Mouse (Mus musculus) thymus, adult 2 months (tissue): ENCODE data around the gene Gm10160.

ENCODE experiments used
- CTCF ChIP-seq: fragments of 200-500 bp; IDR thresholded peaks from 2 replicates; pipeline ENCODE4 v1.5.1; 2012; ENCODE audit warnings: mild to moderate bottlenecking, control low read depth, low read length, moderate library complexity, borderline replicate concordance; ENCODE audit not compliant: control insufficient read depth, poor library complexity, insufficient read depth; ENCODE audit errors: extremely low read depth
- POLR2A ChIP-seq: fragments of 200-500 bp; IDR thresholded peaks from 2 replicates; pipeline ENCODE4 v1.6.1; 2012; ENCODE audit warnings: mild to moderate bottlenecking, low read length, control low read depth, moderate library complexity; ENCODE audit not compliant: control insufficient read depth, poor library complexity, insufficient read depth; ENCODE audit errors: extremely low read depth

DNA sequence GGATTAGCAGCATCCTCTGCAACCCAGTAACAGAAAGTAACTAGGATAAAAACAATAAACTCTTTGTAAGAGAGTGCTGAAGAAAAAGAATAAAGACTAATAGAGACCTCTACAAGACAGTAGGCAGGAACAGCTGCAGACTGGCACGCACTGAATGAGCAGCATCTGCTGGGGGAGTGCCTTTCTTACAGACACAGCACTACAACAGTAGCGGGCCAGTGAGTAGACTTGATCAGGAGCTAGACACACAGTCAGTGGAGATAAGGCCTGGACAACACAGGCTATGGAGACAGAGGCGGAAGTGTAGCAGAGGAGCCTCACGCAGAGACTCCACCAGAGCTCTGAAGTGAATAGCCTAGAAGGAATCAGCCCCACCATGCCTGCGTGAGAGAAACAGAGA is 49.5 kb downstream of the Gm10160 start:
- no peak for TF ChIP-seq CTCF
- no peak for TF ChIP-seq POLR2A
